Mouse (Mus musculus): ENCODE measurements around the gene Fus. TPM values are rescaled to one million over a fixed set of nuclear protein-coding genes. Genes with fewer than 3 reads are reported as not detected.

The Fus gene
- polyA plus RNA-seq, 1 experiment from 2014 or later = 57.9 TPM

GRCm38 (mm10) chr7:128016650-128017049 is 49.4 kb downstream of the Fus start:
- peak overlapping the region; percentile 69; the same call in 1 of the 2 replicates for H3K27ac ChIP-seq (ENCODE audit: low read depth)
- TF ChIP-seq CTCF (IDR thresholded peaks at IDR 0.05; ENCODE audit: low read depth) = no peak
- 62% methylated on average over 6 of the region's 6 CpGs for WGBS
- H3K4me3 ChIP-seq (ENCODE audit: low read depth, low read length) = no peak overlapping the region
- no peaks in the 10 kb centered on the region for H3K36me3 ChIP-seq (ENCODE audit: insufficient read depth)
- ATAC-seq (ENCODE audit: insufficient read depth) = no peak
- H3K4me2 ChIP-seq = no peak overlapping the region
- H3K4me1 ChIP-seq (ENCODE audit: insufficient read depth) = no peaks in the 10 kb centered on the region
- no peaks in the 10 kb centered on the region for H3K9me3 ChIP-seq (ENCODE audit: low read depth, low read length)
- no peak for DNase-seq
- no peaks in the 10 kb centered on the region for H3K27me3 ChIP-seq (ENCODE audit: insufficient read depth, low read length)
- H3K9ac ChIP-seq = no peak overlapping the region

- WGBS = 83% methylated on average over 3 of the region's 3 CpGs
- no peak overlapping the region for H3K4me2 ChIP-seq
- no peak for ATAC-seq (ENCODE audit: insufficient read depth)
These were observed 51.0 kb downstream of the Fus start for GRCm38 (mm10) chr7:128018275-128018674.

GRCm38 (mm10) chr7:128019187-128019586 is 51.9 kb downstream of the Fus start:
- H3K4me3 ChIP-seq (ENCODE audit: low read depth, low read length) = no peak overlapping the region

More at GRCm38 (mm10) chr7:128018275-128018674, 51.0 kb downstream of the Fus start:
- no peaks in the 10 kb centered on the region for H3K27me3 ChIP-seq (ENCODE audit: insufficient read depth, low read length)
- no peaks in the 10 kb centered on the region for H3K9me3 ChIP-seq (ENCODE audit: low read depth, low read length)
- TF ChIP-seq CTCF (IDR thresholded peaks at IDR 0.05; ENCODE audit: low read depth) = no peak
- DNase-seq = no peak
- no peaks in the 10 kb centered on the region for H3K4me1 ChIP-seq (ENCODE audit: insufficient read depth)
- H3K27ac ChIP-seq (ENCODE audit: low read depth) = no peak overlapping the region
- no peak overlapping the region for H3K4me3 ChIP-seq (ENCODE audit: low read depth, low read length)
- H3K9ac ChIP-seq = no peak overlapping the region
- no peaks in the 10 kb centered on the region for H3K36me3 ChIP-seq (ENCODE audit: insufficient read depth)

GRCm38 (mm10) chr7:128022974-128023373 is 55.7 kb downstream of the Fus start:
- 60% methylated on average over 8 of the region's 8 CpGs for WGBS
- no peak overlapping the region for H3K27ac ChIP-seq (ENCODE audit: low read depth)
- no peaks in the 10 kb centered on the region for H3K27me3 ChIP-seq (ENCODE audit: insufficient read depth, low read length)
- no peak overlapping the region for H3K4me3 ChIP-seq (ENCODE audit: low read depth, low read length)
- H3K36me3 ChIP-seq (ENCODE audit: insufficient read depth) = no peaks in the 10 kb centered on the region
- DNase-seq = no peak
- H3K4me2 ChIP-seq = no peak overlapping the region
- ATAC-seq (ENCODE audit: insufficient read depth) = no peak
- H3K9me3 ChIP-seq (ENCODE audit: low read depth, low read length) = no peaks in the 10 kb centered on the region
- TF ChIP-seq CTCF (IDR thresholded peaks at IDR 0.05; ENCODE audit: low read depth) = peak; percentile 44
- H3K4me1 ChIP-seq (ENCODE audit: insufficient read depth) = no peaks in the 10 kb centered on the region
- no peak overlapping the region for H3K9ac ChIP-seq

More at GRCm38 (mm10) chr7:128019187-128019586, 51.9 kb downstream of the Fus start:
- Histone ChIP-seq H3K27ac (ENCODE audit: low read depth) (no peak overlapping the region), H3K36me3 (ENCODE audit: insufficient read depth) (no peaks in the 10 kb centered on the region), H3K9me3 (ENCODE audit: low read depth, low read length) (no peaks in the 10 kb centered on the region), H3K27me3 (ENCODE audit: insufficient read depth, low read length) (no peaks in the 10 kb centered on the region), H3K9ac (no peak overlapping the region), H3K4me2 (no peak overlapping the region), H3K4me1 (ENCODE audit: insufficient read depth) (no peaks in the 10 kb centered on the region)
- no peak for DNase-seq
- 82% methylated on average over 2 of the region's 2 CpGs for WGBS
- no peak for TF ChIP-seq CTCF (IDR thresholded peaks at IDR 0.05; ENCODE audit: low read depth)
- no peak for ATAC-seq (ENCODE audit: insufficient read depth)

- Histone ChIP-seq H3K27me3 (ENCODE audit: insufficient read depth, low read length) (no peaks in the 10 kb centered on the region), H3K36me3 (ENCODE audit: insufficient read depth) (no peaks in the 10 kb centered on the region), H3K27ac (ENCODE audit: low read depth) (no peak overlapping the region), H3K9ac (no peak overlapping the region), H3K4me1 (ENCODE audit: insufficient read depth) (no peaks in the 10 kb centered on the region), H3K4me2 (no peak overlapping the region), H3K9me3 (ENCODE audit: low read depth, low read length) (no peaks in the 10 kb centered on the region), H3K4me3 (ENCODE audit: low read depth, low read length) (no peak overlapping the region)
- ATAC-seq (ENCODE audit: insufficient read depth) = no peak
- WGBS = 79% methylated on average over 4 of the region's 4 CpGs
- TF ChIP-seq CTCF (IDR thresholded peaks at IDR 0.05; ENCODE audit: low read depth) = no peak
- DNase-seq = peak; percentile 2
These were observed 56.3 kb downstream of the Fus start for GRCm38 (mm10) chr7:128023565-128023964.

GRCm38 (mm10) chr7:128024364-128024763 is 57.1 kb downstream of the Fus start:
- Histone ChIP-seq H3K9ac (no peak overlapping the region), H3K4me3 (ENCODE audit: low read depth, low read length) (no peak overlapping the region), H3K4me2 (no peak overlapping the region), H3K9me3 (ENCODE audit: low read depth, low read length) (no peaks in the 10 kb centered on the region), H3K4me1 (ENCODE audit: insufficient read depth) (no peaks in the 10 kb centered on the region), H3K27me3 (ENCODE audit: insufficient read depth, low read length) (no peaks in the 10 kb centered on the region), H3K36me3 (ENCODE audit: insufficient read depth) (no peaks in the 10 kb centered on the region), H3K27ac (ENCODE audit: low read depth) (no peak overlapping the region)
- WGBS = 70% methylated on average over 9 of the region's 9 CpGs
- no peak for TF ChIP-seq CTCF (IDR thresholded peaks at IDR 0.05; ENCODE audit: low read depth)
- ATAC-seq (ENCODE audit: insufficient read depth) = no peak
- DNase-seq = no peak

- Histone ChIP-seq H3K27ac (ENCODE audit: low read depth) (no peak overlapping the region), H3K4me2 (no peak overlapping the region), H3K9me3 (ENCODE audit: low read depth, low read length) (no peaks in the 10 kb centered on the region), H3K4me3 (ENCODE audit: low read depth, low read length) (no peak overlapping the region), H3K9ac (no peak overlapping the region), H3K27me3 (ENCODE audit: insufficient read depth, low read length) (no peaks in the 10 kb centered on the region), H3K4me1 (ENCODE audit: insufficient read depth) (no peaks in the 10 kb centered on the region), H3K36me3 (ENCODE audit: insufficient read depth) (no peaks in the 10 kb centered on the region)
- no peak for TF ChIP-seq CTCF (IDR thresholded peaks at IDR 0.05; ENCODE audit: low read depth)
- WGBS = 76% methylated on average over 4 of the region's 4 CpGs
- DNase-seq = no peak
- ATAC-seq (ENCODE audit: insufficient read depth) = no peak
These were observed 57.7 kb downstream of the Fus start for GRCm38 (mm10) chr7:128024932-128025331.

- Histone ChIP-seq H3K36me3 (ENCODE audit: insufficient read depth) (no peaks in the 10 kb centered on the region), H3K4me1 (ENCODE audit: insufficient read depth) (no peaks in the 10 kb centered on the region), H3K4me2 (no peak overlapping the region), H3K9me3 (ENCODE audit: low read depth, low read length) (no peaks in the 10 kb centered on the region), H3K9ac (no peak overlapping the region), H3K4me3 (ENCODE audit: low read depth, low read length) (no peak overlapping the region), H3K27ac (ENCODE audit: low read depth) (no peak overlapping the region), H3K27me3 (ENCODE audit: insufficient read depth, low read length) (no peaks in the 10 kb centered on the region)
- 58% methylated on average over 4 of the region's 4 CpGs for WGBS
- no peak for DNase-seq
- no peak for ATAC-seq (ENCODE audit: insufficient read depth)
- TF ChIP-seq CTCF (IDR thresholded peaks at IDR 0.05; ENCODE audit: low read depth) = no peak
These were observed 58.1 kb downstream of the Fus start for GRCm38 (mm10) chr7:128025381-128025780.
